Mouse (Mus musculus) heart, embryonic 13.5 days (tissue): ENCODE measurements at regions not wholly inside any gene's neighbourhood (a gene's known extent, or its start where the extent isn't known, plus 50 kb on each side); places are given as distances from the start of the nearest gene placed in this dataset.
A peak's percentile ranks its signal among the peaks of the same experiment; 100 is the strongest.
"Not testable (repeated sequence)": the region's sequence is repeated elsewhere in the genome, so short reads cannot be mapped to it uniquely, and the experiment has no call there.

Experiments
- ATAC-seq: fragments of 200-750 bp; cut with Nextera tagmentation; 2 replicates; pipeline ENCODE4 v1.8.0; 2017; ENCODE audit warnings: moderate TSS enrichment; ENCODE audit not compliant: insufficient number of reproducible peaks, low FRiP score, low TSS enrichment; ENCODE audit errors: extremely low read depth
- H3K27ac ChIP-seq: fragments of 300-500 bp; sonication (generic); replicated peaks from 2 replicates; pipeline ENCODE4 v1.5.1; 2015; ENCODE audit warnings: moderate library complexity, mild to moderate bottlenecking, inconsistent platforms
- H3K27me3 ChIP-seq: fragments of 300-500 bp; sonication (generic); replicated peaks from 2 replicates; pipeline ENCODE4 v1.6.1; 2015; ENCODE audit warnings: mild to moderate bottlenecking, inconsistent platforms
- H3K36me3 ChIP-seq: fragments of 300-500 bp; sonication (generic); 2 replicates; pipeline ENCODE4 v1.6.1; 2015; ENCODE audit warnings: mild to moderate bottlenecking, inconsistent platforms
- H3K4me1 ChIP-seq: fragments of 300-500 bp; sonication (generic); 2 replicates; pipeline ENCODE4 v1.6.1; 2015; ENCODE audit warnings: inconsistent platforms
- H3K4me2 ChIP-seq: fragments of 300-500 bp; sonication (generic); 2 replicates; pipeline ENCODE4 v1.6.1; 2015; ENCODE audit warnings: inconsistent platforms, mild to moderate bottlenecking, moderate library complexity
- H3K4me3 ChIP-seq: fragments of 300-500 bp; sonication (generic); 2 replicates; pipeline ENCODE4 v1.5.1; 2015; ENCODE audit warnings: moderate library complexity, mild to moderate bottlenecking, inconsistent platforms
- H3K9ac ChIP-seq: fragments of 300-500 bp; sonication (generic); 2 replicates; pipeline ENCODE4 v1.6.1; 2015; ENCODE audit warnings: inconsistent platforms, mild to moderate bottlenecking, moderate library complexity
- H3K9me3 ChIP-seq: fragments of 300-500 bp; sonication (generic); 2 replicates; pipeline ENCODE4 v1.6.1; 2016; ENCODE audit warnings: inconsistent platforms
- WGBS: fragments of 180-500 bp; shearing (Covaris S2); methylation state at CpG from one replicate; pipeline ENCODE4 v1.1.7; 2015; ENCODE audit warnings: mixed read lengths; 5-methylcytosine and 5-hydroxymethylcytosine counted together

DNA sequence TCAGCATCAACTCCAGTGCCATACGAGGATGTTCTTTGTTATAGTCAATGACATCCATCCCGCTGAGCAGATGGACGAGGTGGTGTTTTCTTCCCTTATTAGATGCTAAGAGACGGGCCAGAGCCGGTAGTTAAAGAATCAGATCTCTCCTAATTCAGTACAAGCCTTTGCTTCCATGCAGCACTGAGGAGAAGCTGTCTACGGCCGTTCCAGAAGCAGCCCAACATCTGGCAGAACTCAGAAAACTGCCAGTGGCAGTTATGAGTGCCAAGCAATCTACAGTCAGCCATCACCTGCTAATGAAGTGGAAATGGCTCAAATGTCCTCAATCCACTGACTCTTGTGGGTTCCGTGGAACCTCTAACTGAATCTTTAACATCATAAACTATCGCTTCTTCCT is 141.3 kb upstream of the Fam3c start:
- Histone ChIP-seq H3K4me2 (no peak overlapping the region), H3K4me1 (peaks cover 8% of the 10 kb centered on the region; the same call in 1 of the 2 replicates), H3K9me3 (no peaks in the 10 kb centered on the region), H3K27me3 (no peaks in the 10 kb centered on the region), H3K9ac (no peak overlapping the region), H3K4me3 (no peak overlapping the region), H3K27ac (no peak overlapping the region), H3K36me3 (no peaks in the 10 kb centered on the region)
- WGBS, result 69% methylated on average over 9 of the region's 9 CpGs
- no peak for ATAC-seq

DNA sequence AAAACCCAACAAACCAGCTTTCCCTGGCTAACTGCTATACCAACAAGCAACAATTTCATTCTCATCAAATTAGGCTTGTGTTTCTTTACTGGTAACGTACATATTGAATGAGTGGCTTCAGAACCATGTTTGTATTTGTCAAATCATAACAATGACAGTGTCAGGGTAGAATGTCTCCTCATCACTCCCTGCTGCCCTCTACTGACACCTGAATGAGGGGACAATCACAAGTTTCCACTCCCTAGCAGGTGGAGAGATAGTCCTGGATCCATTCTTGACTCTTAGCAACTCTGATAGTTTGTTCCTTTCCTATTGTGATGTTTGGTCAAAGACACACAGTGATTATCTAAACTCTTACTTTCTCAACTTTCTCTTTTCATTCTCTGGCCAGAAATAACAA is 140.4 kb upstream of the Fam3c start:
- Histone ChIP-seq H3K36me3 (no peaks in the 10 kb centered on the region), H3K9me3 (no peaks in the 10 kb centered on the region), H3K27me3 (no peaks in the 10 kb centered on the region), H3K27ac (no peak overlapping the region), H3K9ac (no peak overlapping the region), H3K4me2 (no peak overlapping the region), H3K4me1 (peaks cover 8% of the 10 kb centered on the region; the same call in 1 of the 2 replicates), H3K4me3 (no peak overlapping the region)
- ATAC-seq, result no peak
- WGBS, result 84% methylated on average over 1 of the region's 1 CpGs

DNA sequence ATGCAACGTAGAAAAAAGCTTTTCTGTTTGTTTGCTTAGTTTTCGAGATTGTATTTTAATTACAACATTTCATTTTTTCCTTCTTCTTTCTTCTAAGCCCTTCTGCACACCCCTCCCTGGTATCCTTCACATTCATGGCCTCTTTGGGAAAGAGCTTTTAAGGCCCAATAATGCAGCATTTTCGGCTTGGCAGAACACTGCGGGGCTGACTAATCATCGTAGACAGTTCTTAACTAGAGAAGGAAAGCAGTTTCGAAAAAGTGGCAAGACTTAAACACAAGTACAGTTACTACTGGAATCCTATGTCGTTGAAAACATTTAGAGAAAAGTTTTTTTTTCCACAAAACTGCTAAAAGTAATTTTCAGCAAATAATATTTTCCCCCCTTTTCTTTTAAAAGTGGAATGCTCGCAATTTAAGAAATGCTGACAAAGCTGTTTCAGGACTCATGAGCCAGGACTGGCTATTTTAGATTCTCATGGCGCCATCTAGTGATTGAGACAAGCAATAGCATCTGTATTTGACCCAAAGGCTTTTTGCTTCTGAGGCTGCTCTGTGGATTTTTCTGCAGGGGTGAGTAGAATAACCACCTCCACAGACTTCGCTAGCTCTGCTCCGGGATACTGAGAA is 137.7 kb upstream of the Fam3c start:
- no peak for ATAC-seq
- no peaks in the 10 kb centered on the region for H3K27me3 ChIP-seq
- H3K9me3 ChIP-seq, result no peaks in the 10 kb centered on the region
- H3K27ac ChIP-seq, result no peak overlapping the region
- H3K9ac ChIP-seq, result no peak overlapping the region
- H3K36me3 ChIP-seq, result no peaks in the 10 kb centered on the region
- 38% methylated on average over 11 of the region's 11 CpGs for WGBS
- no peak overlapping the region for H3K4me3 ChIP-seq
- H3K4me1 ChIP-seq, result peaks cover 8% of the 10 kb centered on the region; the same call in 1 of the 2 replicates
- peak overlapping the region; percentile 31 for H3K4me2 ChIP-seq

DNA sequence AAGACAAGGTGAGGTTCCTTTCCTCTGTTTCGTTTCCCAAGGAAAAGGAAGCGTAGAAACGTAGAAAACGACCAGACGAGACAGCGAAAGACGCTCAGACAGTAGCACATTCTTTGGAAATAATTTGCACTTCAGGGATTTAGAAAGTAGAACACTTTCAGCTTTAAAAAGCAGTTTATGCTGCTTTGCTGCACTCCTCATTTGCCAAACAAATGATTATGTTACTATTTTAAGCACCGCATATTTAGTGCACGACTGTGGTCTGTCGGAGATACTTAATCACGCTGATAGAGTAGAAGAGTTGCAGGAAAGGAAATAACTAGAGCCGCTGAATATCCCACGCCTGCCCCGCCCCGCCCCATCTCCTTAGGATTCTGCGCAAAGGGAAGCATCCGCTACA is 136.9 kb upstream of the Fam3c start:
- no peak overlapping the region for H3K9ac ChIP-seq

DNA sequence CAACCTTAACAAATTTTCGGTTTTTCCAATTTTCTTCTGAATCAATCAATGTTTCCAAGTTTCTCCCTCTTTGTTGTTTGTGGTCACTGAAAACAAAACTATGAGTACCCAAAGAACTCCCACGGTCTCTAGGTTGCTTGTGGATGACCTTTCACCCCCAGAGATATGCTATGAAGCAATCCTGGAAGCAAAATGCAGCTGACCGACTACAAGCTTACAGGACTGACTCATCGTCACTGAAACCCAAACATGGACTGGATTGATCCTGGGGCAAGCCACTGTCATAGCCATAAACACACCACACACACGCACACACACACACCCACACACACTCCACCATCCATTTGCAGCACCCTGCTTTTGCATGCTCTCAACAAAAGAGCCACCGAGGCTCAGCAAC is 134.7 kb upstream of the Fam3c start:
- Histone ChIP-seq H3K36me3 (no peaks in the 10 kb centered on the region), H3K4me2 (no peak overlapping the region), H3K4me3 (no peak overlapping the region), H3K27ac (no peak overlapping the region), H3K27me3 (no peaks in the 10 kb centered on the region), H3K9me3 (no peaks in the 10 kb centered on the region), H3K9ac (no peak overlapping the region), H3K4me1 (peaks cover 8% of the 10 kb centered on the region; the same call in 1 of the 2 replicates)
- 77% methylated on average over 6 of the region's 6 CpGs for WGBS
- ATAC-seq, result no peak

More for the DNA sequence above, 136.9 kb upstream of the Fam3c start:
- Histone ChIP-seq H3K4me2 (peak overlapping the region; percentile 4; the same call in 1 of the 2 replicates), H3K27me3 (no peaks in the 10 kb centered on the region), H3K27ac (no peak overlapping the region), H3K4me1 (peaks cover 8% of the 10 kb centered on the region; the same call in 1 of the 2 replicates), H3K9me3 (no peaks in the 10 kb centered on the region), H3K4me3 (no peak overlapping the region), H3K36me3 (no peaks in the 10 kb centered on the region)
- WGBS, result 67% methylated on average over 17 of the region's 17 CpGs
- ATAC-seq, result no peak

DNA sequence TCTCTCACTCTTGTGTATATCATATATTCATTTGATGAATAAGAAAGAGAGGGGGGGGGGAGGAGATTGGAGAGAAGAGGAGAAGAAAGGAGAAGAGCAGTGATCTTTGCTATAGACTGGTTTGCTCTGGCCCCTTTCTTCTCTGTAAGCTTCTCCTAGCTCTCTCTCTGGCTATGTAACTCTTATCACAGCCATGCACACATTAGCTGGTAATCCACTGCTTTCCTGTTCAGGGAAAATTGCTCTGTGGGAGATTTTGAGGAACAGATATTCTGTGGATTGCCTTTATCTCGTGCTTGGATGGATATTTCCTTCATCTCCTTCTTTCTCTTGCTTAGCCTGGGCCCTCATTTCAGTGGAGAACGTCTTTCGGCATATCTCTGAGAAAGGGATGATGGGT is 131.4 kb upstream of the Fam3c start:
- H3K9ac ChIP-seq, result no peak overlapping the region
- H3K36me3 ChIP-seq, result no peaks in the 10 kb centered on the region
- H3K27me3 ChIP-seq, result no peaks in the 10 kb centered on the region
- no peak for ATAC-seq
- H3K9me3 ChIP-seq, result no peaks in the 10 kb centered on the region
- 57% methylated on average over 3 of the region's 3 CpGs for WGBS
- H3K4me3 ChIP-seq, result no peak overlapping the region
- H3K4me1 ChIP-seq, result no peaks in the 10 kb centered on the region
- no peak overlapping the region for H3K27ac ChIP-seq
- no peak overlapping the region for H3K4me2 ChIP-seq

DNA sequence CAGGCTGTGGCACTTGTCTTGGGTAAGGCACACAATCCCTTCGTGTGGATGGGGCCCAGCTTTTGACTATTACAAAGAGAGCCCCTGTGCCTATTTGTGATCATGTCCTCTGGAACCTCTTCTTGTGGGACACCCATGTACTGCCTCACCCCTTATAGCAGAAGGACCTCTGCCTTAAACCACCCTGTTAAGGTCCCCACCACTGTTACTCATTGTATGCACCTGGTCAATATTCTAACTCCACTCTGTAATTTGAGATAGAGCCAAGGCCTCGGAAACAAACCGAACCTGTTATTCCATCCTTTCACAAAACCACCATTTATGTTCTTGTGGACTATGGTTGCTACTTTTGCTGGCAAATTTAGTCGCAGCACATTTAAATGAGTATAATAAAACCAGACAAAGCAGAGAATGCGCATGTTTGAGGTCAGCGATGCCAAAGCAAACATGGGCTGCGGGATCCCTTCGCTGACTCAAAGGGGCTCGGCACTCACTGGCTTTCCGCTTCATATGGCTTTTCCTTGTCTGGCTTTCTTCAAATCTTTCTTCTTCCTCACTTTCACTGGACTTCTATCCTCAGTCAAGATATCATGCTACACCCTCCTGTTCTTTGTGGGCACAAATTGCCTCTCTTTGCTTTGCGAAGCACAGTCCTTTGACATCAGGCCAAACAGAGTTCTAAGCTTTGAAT is 129.9 kb upstream of the Fam3c start:
- Histone ChIP-seq H3K36me3 (no peaks in the 10 kb centered on the region), H3K27ac (no peak overlapping the region), H3K4me2 (no peak overlapping the region), H3K4me3 (no peak overlapping the region), H3K9me3 (no peaks in the 10 kb centered on the region), H3K9ac (no peak overlapping the region), H3K4me1 (no peaks in the 10 kb centered on the region), H3K27me3 (no peaks in the 10 kb centered on the region)
- WGBS, result 72% methylated on average over 11 of the region's 11 CpGs
- no peak for ATAC-seq

DNA sequence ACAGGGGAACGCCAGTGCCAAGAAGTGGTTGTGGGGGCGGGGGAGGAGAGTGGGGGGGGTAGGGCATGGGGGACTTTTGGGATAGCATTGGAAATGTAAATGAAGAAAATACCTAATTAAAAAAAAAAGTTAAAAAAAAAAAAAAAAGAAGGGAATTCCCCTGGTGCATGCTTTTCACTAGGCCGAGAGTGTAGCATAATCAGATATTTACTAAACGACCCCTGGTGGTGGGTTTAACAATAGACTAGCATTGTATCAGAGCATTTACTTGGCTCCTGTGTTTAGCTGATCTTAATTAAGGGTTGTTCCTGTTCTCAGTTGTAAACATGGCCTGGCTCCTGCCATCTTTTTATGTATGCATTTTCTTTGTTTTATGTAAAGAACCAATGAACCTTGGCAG is 126.2 kb upstream of the Fam3c start:
- WGBS, result 77% methylated on average over 4 of the region's 4 CpGs
- not testable (repeated sequence) for H3K9ac ChIP-seq, H3K27ac ChIP-seq

DNA sequence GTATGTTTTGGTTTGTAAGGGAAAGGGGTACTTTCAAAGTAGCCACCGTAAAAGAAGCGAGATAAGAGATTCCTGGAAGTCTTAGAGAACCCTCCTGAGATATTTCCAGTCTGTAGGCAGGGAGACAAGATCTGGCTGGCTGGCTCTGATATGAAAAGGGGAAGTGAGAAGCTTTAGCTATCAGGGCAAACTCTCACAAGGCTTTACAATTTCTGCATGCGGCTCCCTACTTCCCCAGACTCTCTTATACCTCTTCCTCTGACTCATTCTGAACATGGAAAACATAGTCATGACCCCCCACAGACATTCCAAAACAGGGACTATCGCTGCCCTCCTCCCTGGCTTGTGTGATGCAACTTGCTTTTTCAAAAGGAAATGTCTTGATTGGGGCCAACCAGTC is 118.6 kb upstream of the Fam3c start:
- H3K4me2 ChIP-seq, result no peak overlapping the region
- WGBS, result 35% methylated on average over 4 of the region's 4 CpGs

More for the DNA sequence above, 126.2 kb upstream of the Fam3c start:
- not testable (repeated sequence) for H3K4me2 ChIP-seq, H3K27me3 ChIP-seq, H3K4me3 ChIP-seq, ATAC-seq, H3K9me3 ChIP-seq, H3K36me3 ChIP-seq, H3K4me1 ChIP-seq

DNA sequence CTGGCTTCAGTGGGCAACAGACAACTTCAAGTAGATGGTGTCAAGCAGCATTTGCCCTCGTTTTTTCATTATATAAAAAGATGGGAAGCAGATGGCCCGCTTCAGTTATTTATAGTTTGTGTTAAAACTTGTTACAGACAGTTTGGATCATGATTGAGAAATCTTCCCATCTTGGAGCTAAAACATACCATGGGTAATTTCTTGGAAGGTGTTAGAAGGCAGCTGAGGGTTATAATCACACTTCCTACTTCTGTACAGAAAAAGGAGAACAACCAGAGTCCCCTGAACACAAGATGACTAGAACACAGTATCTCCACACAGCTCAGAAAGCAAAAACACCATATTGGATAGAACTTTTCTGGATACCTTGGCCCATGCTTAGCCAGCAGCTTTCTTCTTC is 118.0 kb upstream of the Fam3c start:
- no peak for ATAC-seq
- no peaks in the 10 kb centered on the region for H3K36me3 ChIP-seq
- WGBS, result 59% methylated on average over 2 of the region's 2 CpGs
- no peak overlapping the region for H3K27ac ChIP-seq
- H3K4me1 ChIP-seq, result no peaks in the 10 kb centered on the region; the same call in 1 of the 2 replicates
- H3K9me3 ChIP-seq, result no peaks in the 10 kb centered on the region
- no peak overlapping the region for H3K9ac ChIP-seq
- no peak overlapping the region for H3K4me3 ChIP-seq
- H3K27me3 ChIP-seq, result no peaks in the 10 kb centered on the region
- H3K4me2 ChIP-seq, result no peak overlapping the region

More for the DNA sequence above, 118.6 kb upstream of the Fam3c start:
- Histone ChIP-seq H3K4me1 (no peaks in the 10 kb centered on the region; the same call in 1 of the 2 replicates), H3K36me3 (no peaks in the 10 kb centered on the region), H3K9ac (no peak overlapping the region), H3K9me3 (no peaks in the 10 kb centered on the region), H3K27me3 (no peaks in the 10 kb centered on the region), H3K4me3 (no peak overlapping the region), H3K27ac (no peak overlapping the region)
- no peak for ATAC-seq

DNA sequence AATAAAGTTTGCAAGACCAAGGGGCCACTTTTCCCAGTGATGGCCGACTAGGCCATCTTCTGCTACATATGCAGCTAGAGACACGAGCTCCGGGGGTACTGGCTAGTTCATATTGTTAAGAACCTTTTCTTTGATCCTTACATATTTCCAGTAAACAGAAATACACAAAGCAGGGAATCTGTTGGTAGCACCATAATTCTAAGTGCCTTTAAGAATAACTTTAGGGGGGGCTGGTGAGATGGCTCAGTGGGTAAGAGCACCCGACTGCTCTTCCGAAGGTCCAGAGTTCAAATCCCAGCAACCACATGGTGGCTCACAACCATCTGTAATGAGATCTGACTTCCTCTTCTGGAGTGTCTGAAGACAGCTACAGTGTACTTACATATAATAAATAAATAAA is 116.4 kb upstream of the Fam3c start:
- whole genome bisulfite sequencing, result 87% methylated on average over 5 of the region's 5 CpGs
- H3K27ac ChIP-seq, result not testable (repeated sequence)

More for the DNA sequence above, 116.4 kb upstream of the Fam3c start:
- H3K4me3 ChIP-seq, H3K4me2 ChIP-seq, H3K27me3 ChIP-seq, H3K36me3 ChIP-seq, H3K4me1 ChIP-seq, H3K9me3 ChIP-seq, ATAC-seq, H3K9ac ChIP-seq: not testable (repeated sequence)
